8 mouse cellular contexts compared by ENCODE assay signal in the genomic region with DNA sequence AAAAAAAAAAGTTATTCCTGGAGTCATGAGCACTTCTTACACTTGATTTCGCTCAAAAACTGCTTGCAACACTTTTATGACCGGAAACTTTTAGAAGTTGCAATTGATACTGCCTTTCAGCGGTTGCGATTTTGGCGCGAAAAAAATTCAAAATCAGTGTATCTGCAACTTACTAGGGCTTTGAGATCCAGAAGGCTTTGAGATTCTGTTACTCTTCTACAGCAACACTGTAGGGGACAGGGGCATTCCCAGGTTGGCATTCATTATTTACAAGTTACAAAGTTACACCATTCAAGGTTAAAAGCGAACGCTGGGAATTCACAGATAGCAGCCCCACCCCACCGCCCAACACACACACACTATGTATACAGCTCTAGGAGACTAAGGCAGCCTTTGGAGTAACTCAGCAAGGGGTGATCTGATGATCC. TPM values are rescaled to one million over a fixed set of nuclear protein-coding genes. Genes with fewer than 3 reads are reported as not detected.
DNase-seq lines count a peak whose midpoint lies in the region; ATAC-seq and TF ChIP-seq lines count a peak whose summit lies in the region.

No protein-coding gene starts in this region.

- peak; percentile 5 for DNase-seq in kidney, adult 18-20 months
- DNase-seq in kidney, adult 8-10 months: no peak
- DNase-seq in G1E (ENCODE audit: low spot score): no peak
- peak; percentile 59 for DNase-seq in midbrain, embryonic 10.5 days (ENCODE audit: low spot score)
- peak; percentile 26 for DNase-seq in telencephalon, adult 2 months (ENCODE audit: low read depth, low spot score)
- no peak for DNase-seq in gastrocnemius, postnatal 14 days

- H3K4me3 ChIP-seq in G1E (ENCODE audit: low read depth, low read length): peak overlapping the region; percentile 33; the same call in 1 of the 2 replicates
- peak overlapping the region; percentile 44 for H3K4me3 ChIP-seq in embryonic facial prominence, embryonic 15.5 days (replicated peaks)
- H3K4me3 ChIP-seq in intestine, embryonic 15.5 days (replicated peaks): peak overlapping the region; percentile 39
- peak overlapping the region; percentile 59 for H3K4me3 ChIP-seq in midbrain, embryonic 10.5 days

- ATAC-seq in G1E (ENCODE audit: extremely low read depth, insufficient number of reproducible peaks, low FRiP score, poor library complexity, severe bottlenecking): no peak
- no peak for ATAC-seq in embryonic facial prominence, embryonic 15.5 days (ENCODE audit: insufficient number of reproducible peaks, low FRiP score, low TSS enrichment, low read depth)
- no peak for ATAC-seq in intestine, embryonic 15.5 days

- no peaks in the 10 kb centered on the region for H3K9me3 ChIP-seq in G1E (replicated peaks)
- H3K9me3 ChIP-seq in embryonic facial prominence, embryonic 15.5 days (replicated peaks): no peaks in the 10 kb centered on the region
- H3K9me3 ChIP-seq in intestine, embryonic 15.5 days: no peaks in the 10 kb centered on the region
- H3K9me3 ChIP-seq in midbrain, embryonic 10.5 days (replicated peaks): no peaks in the 10 kb centered on the region

- H3K27me3 ChIP-seq in G1E (ENCODE audit: insufficient read depth, low read length): no peaks in the 10 kb centered on the region
- no peaks in the 10 kb centered on the region for H3K27me3 ChIP-seq in embryonic facial prominence, embryonic 15.5 days
- no peaks in the 10 kb centered on the region for H3K27me3 ChIP-seq in intestine, embryonic 15.5 days (replicated peaks)
- H3K27me3 ChIP-seq in midbrain, embryonic 10.5 days (ENCODE audit: low read depth, poor library complexity, severe bottlenecking): no peaks in the 10 kb centered on the region

- H3K36me3 ChIP-seq in G1E (replicated peaks): no peaks in the 10 kb centered on the region
- no peaks in the 10 kb centered on the region for H3K36me3 ChIP-seq in embryonic facial prominence, embryonic 15.5 days
- H3K36me3 ChIP-seq in intestine, embryonic 15.5 days: no peaks in the 10 kb centered on the region
- H3K36me3 ChIP-seq in midbrain, embryonic 10.5 days: no peaks in the 10 kb centered on the region

- 3% methylated on average over 9 of the region's 9 CpGs for WGBS in embryonic facial prominence, embryonic 15.5 days
- 2% methylated on average over 9 of the region's 9 CpGs for WGBS in intestine, embryonic 15.5 days
- 3% methylated on average over 9 of the region's 9 CpGs for WGBS in midbrain, embryonic 10.5 days

- H3K9ac ChIP-seq in embryonic facial prominence, embryonic 15.5 days: no peak overlapping the region
- peak overlapping the region; percentile 37; the same call in 1 of the 2 replicates for H3K9ac ChIP-seq in intestine, embryonic 15.5 days

- peak overlapping the region; percentile 86 for H3K27ac ChIP-seq in embryonic facial prominence, embryonic 15.5 days (replicated peaks)
- peak overlapping the region; percentile 86 for H3K27ac ChIP-seq in intestine, embryonic 15.5 days
- H3K27ac ChIP-seq in midbrain, embryonic 10.5 days (replicated peaks): peak overlapping the region; percentile 92

- peaks cover 21% of the 10 kb centered on the region for H3K4me1 ChIP-seq in G1E (ENCODE audit: insufficient read depth, low read depth, low read length)
- H3K4me1 ChIP-seq in embryonic facial prominence, embryonic 15.5 days: peaks cover 46% of the 10 kb centered on the region
- H3K4me1 ChIP-seq in intestine, embryonic 15.5 days (replicated peaks): peaks cover 19% of the 10 kb centered on the region
- H3K4me1 ChIP-seq in midbrain, embryonic 10.5 days: peaks cover 58% of the 10 kb centered on the region

- intact Hi-C loops in gastrocnemius, postnatal 14 days (cut with DNase I; ENCODE audit: low total_unique reads): no loop called here

- no peak for TF ChIP-seq CTCF in G1E (IDR thresholded peaks at IDR 0.05; ENCODE audit: low read depth, low read length)

- peak overlapping the region; percentile 65 for H3K4me2 ChIP-seq in embryonic facial prominence, embryonic 15.5 days (replicated peaks)
- H3K4me2 ChIP-seq in intestine, embryonic 15.5 days (replicated peaks): peak overlapping the region; percentile 62

RNA-seq across cellular contexts. Expression of gene Hist1h3i, which starts 0.6 kb away (rescaled TPM):
- total RNA-seq in G1E (2014; fragmentation: Nextera tagmentation) (770 and 1,209 TPM in 2 replicates), G1E (2017) (347 and 472 TPM in 2 replicates)
- 9.7 and 61.6 TPM in 2 replicates for polyA plus RNA-seq in G1E (2012)
- polyA plus RNA-seq in embryonic facial prominence, embryonic 15.5 days (2015; fragmentation: Nextera tagmentation; extraction: Ambion mirVana): 86.2 and 99.0 TPM in 2 replicates
- 89.5 and 101 TPM in 2 replicates for polyA plus RNA-seq in intestine, embryonic 15.5 days (2015; fragmentation: Nextera tagmentation; extraction: Ambion mirVana)
- polyA plus RNA-seq in midbrain, embryonic 10.5 days (2016; fragmentation: Nextera tagmentation; extraction: Ambion mirVana): 114 and 126 TPM in 2 replicates
- total RNA-seq in gastrocnemius, postnatal 14 days (2021): 10 to 100 TPM; 87.1 to 98.9 TPM

RNA-seq across cellular contexts. Expression of gene Hist1h2an, which starts 3.3 kb away (rescaled TPM):
- total RNA-seq in G1E (2014; fragmentation: Nextera tagmentation) (14.4 and 62.3 TPM in 2 replicates), G1E (2017) (76.2 and 144 TPM in 2 replicates)
- 18.0 and 48.6 TPM in 2 replicates for polyA plus RNA-seq in G1E (2012)
- 2.5 and 10.7 TPM in 2 replicates for polyA plus RNA-seq in embryonic facial prominence, embryonic 15.5 days (2015; fragmentation: Nextera tagmentation; extraction: Ambion mirVana)
- polyA plus RNA-seq in intestine, embryonic 15.5 days (2015; fragmentation: Nextera tagmentation; extraction: Ambion mirVana): 2.4 and 4.7 TPM in 2 replicates
- 11.7 and 15.4 TPM in 2 replicates for polyA plus RNA-seq in midbrain, embryonic 10.5 days (2016; fragmentation: Nextera tagmentation; extraction: Ambion mirVana)
- 10 to 100 TPM in 1 of 2 experiments, 1 to 10 TPM in 1; 7.8 to 10.7 TPM for total RNA-seq in gastrocnemius, postnatal 14 days (2021)

RNA-seq across cellular contexts. Expression of gene Hist1h1b, which starts 3.3 kb away (rescaled TPM):
- total RNA-seq in G1E (2014; fragmentation: Nextera tagmentation): 919 and 956 TPM in 2 replicates
- 975 and 1,171 TPM in 2 replicates for total RNA-seq in G1E (2017)
- polyA plus RNA-seq in G1E (2012): 2.9 and 8.3 TPM in 2 replicates
- 16.8 and 19.6 TPM in 2 replicates for polyA plus RNA-seq in embryonic facial prominence, embryonic 15.5 days (2015; fragmentation: Nextera tagmentation; extraction: Ambion mirVana)
- 19.8 and 25.0 TPM in 2 replicates for polyA plus RNA-seq in intestine, embryonic 15.5 days (2015; fragmentation: Nextera tagmentation; extraction: Ambion mirVana)
- polyA plus RNA-seq in midbrain, embryonic 10.5 days (2016; fragmentation: Nextera tagmentation; extraction: Ambion mirVana): 31.5 and 37.7 TPM in 2 replicates
- 10 to 100 TPM; 49.0 to 49.9 TPM for total RNA-seq in gastrocnemius, postnatal 14 days (2021)

RNA-seq across cellular contexts. Expression of gene Hist1h2bp, which starts 3.5 kb away (rescaled TPM):
- 88.4 and 192 TPM in 2 replicates for total RNA-seq in G1E (2014; fragmentation: Nextera tagmentation)
- 55.4 and 77.8 TPM in 2 replicates for total RNA-seq in G1E (2017)
- 6.8 and 18.8 TPM in 2 replicates for polyA plus RNA-seq in G1E (2012)
- polyA plus RNA-seq in embryonic facial prominence, embryonic 15.5 days (2015; fragmentation: Nextera tagmentation; extraction: Ambion mirVana): 1.0 and 2.8 TPM in 2 replicates
- polyA plus RNA-seq in intestine, embryonic 15.5 days (2015; fragmentation: Nextera tagmentation; extraction: Ambion mirVana): 2.0 TPM in 2 replicates
- polyA plus RNA-seq in midbrain, embryonic 10.5 days (2016; fragmentation: Nextera tagmentation; extraction: Ambion mirVana): 3.9 and 4.2 TPM in 2 replicates
- 10 to 100 TPM; 32.1 to 32.8 TPM for total RNA-seq in gastrocnemius, postnatal 14 days (2021)

RNA-seq across cellular contexts. Expression of gene Hist1h2bq, which starts 26.2 kb away (rescaled TPM):
- total RNA-seq in G1E (2014; fragmentation: Nextera tagmentation): 1,081 and 1,195 TPM in 2 replicates
- 921 and 1,023 TPM in 2 replicates for total RNA-seq in G1E (2017)
- 5.1 and 26.9 TPM in 2 replicates for polyA plus RNA-seq in G1E (2012)
- polyA plus RNA-seq in embryonic facial prominence, embryonic 15.5 days (2015; fragmentation: Nextera tagmentation; extraction: Ambion mirVana): 12.0 and 14.0 TPM in 2 replicates
- polyA plus RNA-seq in intestine, embryonic 15.5 days (2015; fragmentation: Nextera tagmentation; extraction: Ambion mirVana): 14.5 and 16.7 TPM in 2 replicates
- polyA plus RNA-seq in midbrain, embryonic 10.5 days (2016; fragmentation: Nextera tagmentation; extraction: Ambion mirVana): 15.4 and 17.4 TPM in 2 replicates
- 10 to 100 TPM; 58.2 to 75.5 TPM for total RNA-seq in gastrocnemius, postnatal 14 days (2021)

Comparison
In these comparisons a context has a peak if more than half of its experiments do, and no peak if none do; other contexts are left out.
1. DNase-seq: peak in kidney, adult 18-20 months (single experiment), midbrain, embryonic 10.5 days (single experiment) and telencephalon, adult 2 months (single experiment); none in kidney, adult 8-10 months (0 of 2), G1E (single experiment) and gastrocnemius, postnatal 14 days (single experiment).
2. Peak in every context shown above with its lines, with median percentiles within 50 percentile points of each other: H3K4me3 ChIP-seq and H3K27ac ChIP-seq.